Mouse (Mus musculus): ENCODE results near the gene Atp12a. TPM values are rescaled to one million over a fixed set of nuclear protein-coding genes. Genes with fewer than 3 reads are reported as not detected.

Atp12a gene
- not detected in 2 replicates for total RNA-seq (2021)
- long read RNA-seq: 0 reads

DNA sequence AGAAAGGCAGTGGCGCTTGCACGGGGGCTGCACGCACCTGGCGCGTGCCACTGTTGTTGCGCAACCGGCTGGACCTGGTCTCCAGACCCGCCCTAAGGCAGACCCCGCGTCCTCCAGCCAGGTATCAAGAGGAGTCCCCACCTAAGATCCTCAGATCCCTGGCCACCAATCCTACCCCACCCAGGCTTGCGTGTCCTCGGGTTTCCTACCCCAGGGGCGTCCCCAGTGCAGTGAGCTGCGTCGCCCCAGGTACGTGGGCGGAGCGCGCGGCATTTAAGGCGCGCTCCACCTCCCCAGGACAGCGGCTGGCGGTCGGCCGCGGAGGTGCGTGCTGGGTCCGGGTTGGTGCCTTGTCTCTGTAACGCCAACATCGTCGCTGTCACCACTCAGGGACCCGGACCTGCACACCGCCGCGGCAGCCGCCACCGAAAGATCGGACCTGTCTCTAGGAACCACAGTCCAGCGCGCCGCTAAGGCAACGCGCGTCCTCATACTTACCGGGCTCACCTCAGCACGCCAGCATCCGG is at the start of gene Atp12a:
TSS of gene Atp12a (plus strand) at position 358 of the 527 bp plus-strand sequence.
- DNase-seq: no peak

DNA sequence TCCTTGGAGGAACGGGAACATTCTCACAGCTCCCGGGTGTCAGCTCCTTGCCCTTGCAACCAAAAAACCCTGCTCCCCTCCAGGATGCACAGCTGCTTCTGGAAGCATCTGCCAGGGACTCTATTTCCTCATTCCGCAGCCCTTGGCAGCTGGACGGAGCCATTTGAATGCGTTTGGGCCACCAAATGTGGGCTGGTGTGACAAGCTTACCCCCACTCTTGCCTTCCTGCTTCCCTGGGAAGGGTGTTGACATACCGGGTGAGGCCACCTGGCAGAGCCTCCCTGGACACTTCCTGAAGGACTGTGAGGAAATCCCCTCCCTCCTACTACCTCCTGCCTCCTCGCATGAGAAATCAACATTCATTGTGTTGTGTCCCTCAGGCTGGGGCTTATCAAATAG is 49.3 kb upstream of the Atp12a start:
- no peak for DNase-seq

DNA sequence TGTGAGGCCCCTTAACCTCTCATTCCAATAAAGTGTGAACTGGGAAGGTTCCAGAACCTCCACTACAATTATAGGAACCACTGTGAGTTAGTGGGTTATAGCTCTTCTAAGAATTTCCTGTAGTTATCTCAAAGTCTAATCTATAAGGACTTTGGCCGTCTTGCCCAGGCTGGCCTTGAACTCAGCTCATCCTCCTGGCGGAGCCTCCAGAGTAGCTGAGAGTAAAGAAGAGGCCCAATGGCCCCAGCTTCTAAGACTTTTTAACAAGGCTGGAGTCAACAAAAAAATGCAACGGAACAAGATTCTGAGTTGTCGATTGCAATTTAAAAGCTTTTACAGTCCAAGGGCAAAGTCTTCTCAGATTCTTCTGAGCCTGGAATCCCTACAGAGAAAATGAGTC is 48.5 kb upstream of the Atp12a start:
- DNase-seq: no peak

DNA sequence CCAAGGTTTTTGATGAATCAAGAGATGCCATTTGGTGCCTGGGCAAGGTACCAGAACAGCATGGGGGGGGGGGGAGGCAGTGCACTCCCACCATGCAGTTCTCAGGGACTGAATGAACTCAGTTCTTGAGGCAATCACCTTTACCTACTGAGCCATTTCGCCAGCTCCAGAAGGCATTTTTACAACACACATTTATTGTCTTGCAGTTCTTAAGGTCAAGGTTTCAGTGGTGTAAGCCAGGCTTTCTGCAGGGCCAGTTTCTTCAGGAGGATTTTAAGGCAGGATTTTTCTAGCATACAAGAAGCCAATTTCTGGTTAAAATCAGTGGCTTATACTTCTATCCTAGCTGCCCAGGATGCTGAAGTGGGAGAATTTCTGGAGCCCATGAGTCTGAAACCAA is 41.9 kb upstream of the Atp12a start:
- peak; percentile 15 for DNase-seq

- no peak for DNase-seq
Measured at GRCm38 (mm10) chr14:56325038-56325437, 39.8 kb upstream of the Atp12a start.

GRCm38 (mm10) chr14:56333700-56334099 is 31.2 kb upstream of the Atp12a start:
- DNase-seq: no peak

DNA sequence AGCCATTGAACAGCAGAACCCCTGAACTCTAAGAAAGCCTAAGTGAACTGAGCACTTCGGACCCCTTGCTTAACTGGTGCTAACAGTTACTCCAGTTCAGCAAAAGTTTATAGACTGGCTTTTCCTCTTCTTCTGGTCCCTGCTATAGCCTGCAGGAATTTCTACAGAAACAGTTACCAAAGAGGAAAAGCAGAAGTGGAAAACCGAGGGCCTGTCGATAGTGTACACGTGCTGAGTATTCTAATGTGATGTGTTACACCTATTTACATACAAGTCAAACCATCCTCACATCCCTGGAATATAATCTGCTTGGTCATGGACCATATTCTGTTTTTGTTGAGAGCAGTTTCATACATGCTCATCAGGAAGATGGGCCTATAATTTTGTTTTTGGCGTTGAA is 30.4 kb upstream of the Atp12a start:
- DNase-seq: no peak

DNA sequence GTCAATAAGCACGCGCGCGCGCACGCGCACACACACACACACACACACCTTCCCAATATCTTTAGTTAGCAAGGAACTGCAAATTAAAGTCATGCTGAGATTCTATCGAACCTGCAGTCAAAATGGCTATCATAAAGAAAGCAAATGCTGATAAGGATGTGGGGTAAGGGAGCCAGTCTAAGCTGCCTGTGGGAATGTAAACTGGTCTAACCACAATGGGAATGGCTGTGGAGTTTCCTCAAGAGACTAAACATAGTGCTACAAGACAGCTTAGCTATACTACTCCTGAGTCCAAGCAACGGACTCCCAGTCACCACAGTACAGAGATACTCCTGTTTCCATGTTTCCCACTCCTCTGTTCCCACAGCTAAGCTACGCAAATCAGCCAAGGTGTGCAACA is 28.8 kb upstream of the Atp12a start:
- DNase-seq: no peak

DNA sequence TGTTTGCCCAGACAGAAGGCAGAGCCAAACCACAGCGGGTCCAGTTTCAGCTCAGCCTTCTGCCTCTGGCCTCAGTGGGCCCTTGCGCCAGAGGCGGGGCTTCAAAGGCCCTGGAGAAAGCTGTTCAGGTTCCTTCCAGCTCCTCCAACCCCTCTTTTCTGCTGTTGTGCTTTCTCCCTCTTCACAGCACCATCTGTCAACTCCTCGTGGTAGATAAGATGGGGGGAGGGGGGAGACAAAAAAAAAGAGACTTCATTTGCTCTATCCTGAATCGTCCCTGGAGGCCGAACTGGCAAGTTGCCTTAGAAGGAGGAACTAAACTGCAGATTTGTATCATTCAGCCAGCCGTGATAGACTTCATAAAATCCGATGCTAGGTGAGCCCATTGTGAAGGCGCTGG is 27.8 kb upstream of the Atp12a start:
- DNase-seq: no peak

- peak; percentile 43 for DNase-seq
Measured at GRCm38 (mm10) chr14:56337696-56338095, 27.2 kb upstream of the Atp12a start.

DNA sequence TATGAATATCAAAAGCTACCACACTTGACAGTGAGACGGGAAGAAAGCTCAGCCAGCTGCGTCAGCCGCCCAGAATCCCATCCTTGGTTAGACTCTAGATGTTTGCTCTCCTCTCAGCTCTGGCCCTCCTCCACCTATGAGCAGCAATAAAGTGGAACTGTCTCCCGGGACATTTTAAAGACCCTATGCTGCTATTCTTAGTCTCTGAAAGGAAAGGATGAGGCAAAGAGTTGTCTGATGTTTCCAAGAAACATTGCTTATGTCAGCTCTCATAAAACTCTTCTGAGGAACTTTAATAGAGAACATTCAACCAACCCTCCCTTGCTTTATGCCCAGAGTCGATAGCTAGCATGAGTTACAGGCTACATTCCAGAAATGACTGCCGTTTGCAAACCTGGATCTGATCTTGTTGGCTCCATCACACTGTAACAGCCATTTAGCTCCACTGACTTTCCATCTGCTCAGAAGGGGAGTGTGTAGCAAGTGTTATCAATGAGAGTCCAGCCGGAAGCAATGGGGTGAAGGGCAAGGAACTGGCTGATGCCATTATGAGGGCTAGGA is 25.9 kb upstream of the Atp12a start:
- no peak for DNase-seq

DNA sequence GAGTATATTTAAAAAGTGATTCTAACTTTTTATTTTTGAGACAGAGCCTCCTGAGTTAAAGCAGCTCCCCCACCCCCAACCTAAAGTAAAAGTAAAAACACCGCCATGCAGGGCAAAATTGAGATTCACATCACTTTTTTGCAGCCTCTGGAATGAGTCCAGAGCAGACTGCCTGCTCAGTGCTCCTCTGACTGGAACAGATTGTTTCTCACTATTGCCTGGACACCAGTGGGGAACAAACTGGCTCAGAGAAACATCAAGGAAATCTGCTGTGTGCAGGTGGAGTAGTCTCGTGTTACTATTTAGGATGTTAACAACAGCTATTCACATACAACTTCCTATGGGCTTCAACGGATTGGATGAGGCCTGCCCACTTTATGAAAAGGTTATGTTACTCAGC is 16.2 kb upstream of the Atp12a start:
- no peak for DNase-seq

GRCm38 (mm10) chr14:56349541-56349940 is 15.3 kb upstream of the Atp12a start:
- no peak for DNase-seq

DNA sequence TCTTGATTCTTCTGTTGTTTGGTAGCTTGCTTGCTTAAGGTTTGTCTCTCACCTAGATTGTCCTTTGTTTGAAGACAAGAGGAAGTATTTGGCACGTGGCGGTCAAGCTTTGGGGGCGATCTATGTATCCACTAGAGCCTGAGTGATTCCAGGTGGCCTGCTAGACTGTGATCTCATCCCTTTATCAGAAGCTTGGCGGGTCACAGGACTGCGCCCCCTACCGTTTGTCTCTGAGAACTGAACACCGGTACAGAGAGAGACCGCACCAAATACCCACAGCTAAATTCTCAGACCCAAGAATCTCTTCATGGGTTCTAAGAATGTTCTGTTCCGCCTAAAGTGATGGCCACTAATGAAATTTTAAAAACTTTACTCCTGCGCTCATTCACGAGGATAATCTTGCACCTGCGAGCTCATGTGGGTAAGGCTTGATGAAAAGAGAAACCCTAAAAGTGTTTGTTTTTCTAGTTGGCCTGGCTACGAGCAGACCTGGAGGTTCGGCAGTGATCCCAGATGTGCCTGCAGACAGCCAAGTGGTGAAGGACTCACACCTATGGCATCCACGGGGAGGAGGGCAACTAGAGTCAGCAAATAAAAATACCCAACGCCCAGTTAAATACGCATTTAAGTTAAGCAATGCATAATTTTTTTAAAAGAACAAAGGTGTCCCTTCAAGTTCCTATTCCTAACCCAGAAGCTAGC is 12.8 kb upstream of the Atp12a start:
- DNase-seq: peak; percentile 48

DNA sequence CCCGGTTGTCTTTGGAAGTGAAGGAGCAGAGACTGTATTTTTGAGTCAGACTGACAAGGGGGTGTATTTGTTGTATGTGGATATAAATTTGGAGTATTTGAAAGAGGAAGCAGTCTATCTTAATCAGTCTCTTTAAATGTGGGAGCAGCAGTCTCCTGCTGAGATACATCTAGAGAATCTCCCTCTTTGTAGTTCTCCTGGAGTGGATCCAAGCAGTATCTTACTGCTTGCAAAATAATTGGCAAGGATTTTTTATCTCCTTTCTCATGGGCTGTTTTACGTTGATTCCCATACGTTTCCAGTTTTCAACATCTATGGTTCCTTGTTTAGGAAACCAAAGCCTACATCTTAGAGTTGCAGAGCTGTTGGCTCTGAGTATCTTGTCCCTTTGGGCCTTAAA is 10.1 kb upstream of the Atp12a start:
- no peak for DNase-seq

DNA sequence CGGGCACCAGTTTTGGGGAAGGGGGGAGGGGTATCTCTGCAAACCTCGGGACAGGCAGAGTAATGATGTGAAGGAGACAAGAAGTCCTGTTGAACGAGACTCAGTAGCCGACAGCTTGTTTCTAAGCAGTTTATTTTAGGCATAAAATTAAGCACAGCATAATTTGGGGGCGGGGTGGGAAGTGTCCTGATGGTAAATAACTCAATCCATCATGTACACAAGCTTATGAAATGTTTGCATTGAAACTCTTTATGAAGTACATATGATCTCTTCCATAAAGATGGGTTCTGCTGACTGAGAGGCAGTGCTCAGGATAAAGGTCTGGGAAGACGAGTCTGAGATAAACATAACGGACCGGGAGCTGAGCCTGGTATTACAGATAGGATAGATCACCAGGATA is 9.5 kb upstream of the Atp12a start:
- DNase-seq: no peak

- no peak for DNase-seq
Measured at GRCm38 (mm10) chr14:56356196-56356595, 8.7 kb upstream of the Atp12a start.

DNA sequence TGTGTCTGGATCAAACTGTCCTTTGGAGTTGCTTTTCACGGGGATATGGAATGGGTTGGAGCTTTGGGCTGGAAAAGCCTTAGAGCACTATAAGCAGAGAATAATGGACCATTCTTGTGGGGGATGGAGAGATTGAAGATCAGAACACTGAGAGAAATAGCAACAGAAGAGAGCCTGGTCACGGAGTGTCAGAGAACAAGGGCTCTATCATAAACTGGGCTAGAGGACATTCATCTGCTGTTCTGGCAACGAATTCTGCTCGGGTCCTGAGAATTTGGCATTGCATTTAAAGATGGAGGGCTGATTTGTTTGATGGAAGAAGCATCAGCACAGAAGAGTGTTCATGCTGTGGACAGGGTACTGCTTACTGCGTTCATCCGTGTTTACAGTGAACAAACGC is 6.4 kb upstream of the Atp12a start:
- no peak for DNase-seq

DNA sequence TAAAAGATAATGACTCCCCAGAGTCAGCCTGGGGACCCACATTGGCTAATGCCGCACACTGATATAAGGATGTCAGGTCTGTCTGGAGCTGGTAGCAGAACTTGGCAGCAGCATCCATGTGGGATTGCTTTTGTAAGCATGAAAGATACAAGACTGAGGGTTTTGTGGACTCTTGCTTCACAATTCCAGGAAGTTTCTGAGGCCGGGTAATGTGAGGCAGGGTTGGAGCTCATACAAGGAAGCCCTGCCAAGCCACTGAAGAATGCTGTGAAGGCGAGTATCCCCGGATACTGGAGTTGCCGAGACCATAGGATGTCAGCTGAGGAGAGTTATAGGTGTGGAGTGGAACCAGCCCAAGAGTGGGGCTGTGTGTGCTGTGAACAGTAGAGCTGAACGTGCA is 5.7 kb upstream of the Atp12a start:
- no peak for DNase-seq

GRCm38 (mm10) chr14:56365292-56365691 is 424 bp downstream of the Atp12a start:
- no peak for DNase-seq

DNA sequence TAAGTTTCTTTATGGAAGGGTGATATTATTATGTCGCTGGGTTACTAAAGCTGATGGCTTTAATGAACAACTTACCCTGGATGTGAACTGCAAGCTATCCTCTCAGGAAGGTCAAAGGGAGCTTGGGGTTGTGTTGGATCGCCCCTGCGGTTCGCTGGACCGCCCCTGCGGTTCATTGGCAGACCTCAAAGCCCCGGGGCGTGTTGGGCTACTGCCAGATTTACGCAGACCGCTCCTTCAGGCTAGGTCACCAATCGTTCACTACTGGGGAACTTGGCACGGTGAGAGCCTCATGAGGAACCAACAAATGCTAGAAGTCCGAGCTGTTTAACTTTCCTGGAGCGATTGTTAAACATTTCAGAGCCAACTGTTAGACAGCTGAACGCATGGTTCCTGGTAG is 1.8 kb downstream of the Atp12a start:
- DNase-seq: no peak

GRCm38 (mm10) chr14:56368834-56369233 is 4.0 kb downstream of the Atp12a start:
- no peak for DNase-seq

GRCm38 (mm10) chr14:56375731-56376130 is 10.9 kb downstream of the Atp12a start:
- DNase-seq: peak; percentile 76

GRCm38 (mm10) chr14:56377745-56378144 is 12.9 kb downstream of the Atp12a start:
- DNase-seq: no peak
